Comparison of ENCODE assay signal across 13 mouse cellular contexts in genomic region chr6:31006111-31006600, GRCm38 (mm10). TPM values are rescaled to one million over a fixed set of nuclear protein-coding genes. Genes with fewer than 3 reads are reported as not detected.
"Had no signal": no experiment of that assay in that cellular context is flagged by ENCODE, and none has a peak within 500 bp of the region (broad histone marks: within the 10 kb centered on the region; RNA-seq: fewer than 3 reads in every experiment).

No protein-coding gene starts in this region.

- H3K4me1 ChIP-seq: neural tube, embryonic 12.5 days had no signal

- DNase-seq: kidney, adult 2 months; kidney, postnatal 25 days; lung, adult 18-20 months; thymus, postnatal 4 days had no signal

- H3K9me3 ChIP-seq: kidney, embryonic 15.5 days; midbrain, embryonic 15.5 days; neural tube, embryonic 12.5 days had no signal

- ATAC-seq: midbrain, embryonic 15.5 days had no signal

- H3K36me3 ChIP-seq: kidney, embryonic 15.5 days; midbrain, embryonic 15.5 days; neural tube, embryonic 12.5 days had no signal

- H3K9ac ChIP-seq: kidney, embryonic 15.5 days; liver, embryonic 14.5 days; midbrain, embryonic 15.5 days; neural tube, embryonic 12.5 days had no signal

- H3K4me2 ChIP-seq: kidney, embryonic 15.5 days; midbrain, embryonic 15.5 days; neural tube, embryonic 12.5 days had no signal

- H3K4me3 ChIP-seq: kidney, embryonic 15.5 days; left cerebral cortex, adult 2 months; midbrain, embryonic 15.5 days; neural tube, embryonic 12.5 days had no signal

- H3K27ac ChIP-seq: kidney, embryonic 15.5 days; left cerebral cortex, adult 2 months; liver, embryonic 14.5 days; midbrain, embryonic 15.5 days; neural tube, embryonic 12.5 days; stomach, postnatal 0 days had no signal

- H3K27me3 ChIP-seq: kidney, embryonic 15.5 days; midbrain, embryonic 15.5 days; neural tube, embryonic 12.5 days had no signal

RNA-seq across cellular contexts. Expression of gene Klf14, which starts 47.3 kb away (rescaled TPM):
- total RNA-seq: liver, adult 2 months; monocyte, adult 5-6 weeks; neutrophil, adult 5-6 weeks had no signal
- polyA plus RNA-seq: kidney, adult 2 months; liver, adult 2 months had no signal
